Mouse (Mus musculus) cerebellum, adult 18-20 months (tissue): ENCODE results near the gene Cd84.

Source experiments
- DNase-seq, 2 experiments: peaks; one replicate each; pipeline ENCODE4 v3.0.0; 2021

Gene Cd84

GRCm38 (mm10) chr1:171917305-171918039 lies 78.0 kb downstream of the Cd84 start, which contains the start of gene Slamf6:
Gene Slamf6, plus strand, starts transcription at chr1:171917515.
- no peak for DNase-seq

GRCm38 (mm10) chr1:171918136-171918920 lies 78.8 kb downstream of the Cd84 start:
- no peak for DNase-seq

GRCm38 (mm10) chr1:171919193-171919592 lies 79.7 kb downstream of the Cd84 start:
- DNase-seq, result no peak

- no peak for DNase-seq
Measured at GRCm38 (mm10) chr1:171919901-171920510, 80.5 kb downstream of the Cd84 start.

GRCm38 (mm10) chr1:171920989-171921621 lies 81.6 kb downstream of the Cd84 start:
- DNase-seq, result no peak

GRCm38 (mm10) chr1:171921641-171922040 lies 82.1 kb downstream of the Cd84 start:
- no peak for DNase-seq

- no peak for DNase-seq
Measured at GRCm38 (mm10) chr1:171922844-171923243, 83.3 kb downstream of the Cd84 start.

GRCm38 (mm10) chr1:171924900-171925299 lies 85.4 kb downstream of the Cd84 start:
- DNase-seq, result no peak

- no peak for DNase-seq
Measured at GRCm38 (mm10) chr1:171933851-171934250, 94.4 kb downstream of the Cd84 start.

GRCm38 (mm10) chr1:171938952-171939948 lies 99.8 kb downstream of the Cd84 start:
- DNase-seq, result no peak
